Mouse (Mus musculus): ENCODE measurements around the gene Ciart. TPM values are rescaled to one million over a fixed set of nuclear protein-coding genes. Genes with fewer than 3 reads are reported as not detected.

Gene Ciart
- polyA plus RNA-seq, 1 experiment from 2014 or later, result 4.4 TPM

GRCm38 (mm10) chr3:95882816-95883425, 870 bp upstream of the Ciart start:
- Histone ChIP-seq H3K36me3 (ENCODE audit: control insufficient read depth, insufficient read depth, low read length) (no peaks in the 10 kb centered on the region), H3K27me3 (replicated peaks; ENCODE audit: control insufficient read depth, insufficient read depth, low read length) (no peaks in the 10 kb centered on the region), H3K27ac (replicated peaks; ENCODE audit: low read depth, low read length) (peak overlapping the region; percentile 44; the same call in 1 of the 2 replicates), H3K4me1 (ENCODE audit: control insufficient read depth, insufficient read depth, low read length) (peaks cover 11% of the 10 kb centered on the region; the same call in 1 of the 2 replicates), H3K9me3 (ENCODE audit: control insufficient read depth, low read length) (no peaks in the 10 kb centered on the region), H3K4me3 (ENCODE audit: low read depth, low read length) (peak overlapping the region; percentile 49), H3K9ac (ENCODE audit: low read depth, low read length) (peak overlapping the region; percentile 53), H3K4me2 (ENCODE audit: low read depth, low read length) (peak overlapping the region; percentile 93)
- ATAC-seq (ENCODE audit: low read depth) (no peak), DNase-seq (ENCODE audit: low spot score) (peak; percentile 83)
- WGBS, result 2% methylated on average over 23 of the region's 24 CpGs

- Histone ChIP-seq H3K36me3 (ENCODE audit: control insufficient read depth, insufficient read depth, low read length) (no peaks in the 10 kb centered on the region), H3K4me1 (ENCODE audit: control insufficient read depth, insufficient read depth, low read length) (peaks cover 11% of the 10 kb centered on the region; the same call in 1 of the 2 replicates), H3K27ac (replicated peaks; ENCODE audit: low read depth, low read length) (no peak overlapping the region), H3K27me3 (replicated peaks; ENCODE audit: control insufficient read depth, insufficient read depth, low read length) (no peaks in the 10 kb centered on the region), H3K9ac (ENCODE audit: low read depth, low read length) (no peak overlapping the region), H3K4me2 (ENCODE audit: low read depth, low read length) (no peak overlapping the region), H3K9me3 (ENCODE audit: control insufficient read depth, low read length) (no peaks in the 10 kb centered on the region), H3K4me3 (ENCODE audit: low read depth, low read length) (no peak overlapping the region)
- DNase-seq (ENCODE audit: low spot score) (no peak), ATAC-seq (ENCODE audit: low read depth) (no peak)
- WGBS, result 89% methylated on average over 4 of the region's 4 CpGs
Measured at GRCm38 (mm10) chr3:95879063-95879462, 3.0 kb downstream of the Ciart start.

GRCm38 (mm10) chr3:95872048-95872447, 10.0 kb downstream of the Ciart start:
- no peaks in the 10 kb centered on the region for H3K9me3 ChIP-seq (ENCODE audit: control insufficient read depth, low read length)
- ATAC-seq (ENCODE audit: low read depth) (no peak), DNase-seq (ENCODE audit: low spot score) (no peak)
- no peak overlapping the region; the same call in 1 of the 2 replicates for H3K27ac ChIP-seq (replicated peaks; ENCODE audit: low read depth, low read length)
- H3K4me1 ChIP-seq (ENCODE audit: control insufficient read depth, insufficient read depth, low read length), result peaks cover 5% of the 10 kb centered on the region
- H3K9ac ChIP-seq (ENCODE audit: low read depth, low read length), result peak overlapping the region; percentile 88
- peaks cover 25% of the 10 kb centered on the region for H3K36me3 ChIP-seq (ENCODE audit: control insufficient read depth, insufficient read depth, low read length)
- H3K4me3 ChIP-seq (ENCODE audit: low read depth, low read length), result peak overlapping the region; percentile 74
- 79% methylated on average over 7 of the region's 7 CpGs for WGBS
- no peaks in the 10 kb centered on the region for H3K27me3 ChIP-seq (replicated peaks; ENCODE audit: control insufficient read depth, insufficient read depth, low read length)
- peak overlapping the region; percentile 75 for H3K4me2 ChIP-seq (ENCODE audit: low read depth, low read length)

- WGBS, result under 1% methylated on average over 28 of the region's 33 CpGs
- ATAC-seq (ENCODE audit: low read depth) (peak; percentile 97), DNase-seq (ENCODE audit: low spot score) (peak; percentile 96)
- Histone ChIP-seq H3K36me3 (ENCODE audit: control insufficient read depth, insufficient read depth, low read length) (peaks cover 29% of the 10 kb centered on the region), H3K9ac (ENCODE audit: low read depth, low read length) (peak within 1 kb of the TSS; percentile 88), H3K9me3 (ENCODE audit: control insufficient read depth, low read length) (no peaks in the 10 kb centered on the region), H3K4me3 (ENCODE audit: low read depth, low read length) (peak within 1 kb of the TSS; percentile 74), H3K4me2 (ENCODE audit: low read depth, low read length) (peak within 1 kb of the TSS; percentile 75), H3K4me1 (ENCODE audit: control insufficient read depth, insufficient read depth, low read length) (peaks cover 5% of the 10 kb centered on the region), H3K27me3 (replicated peaks; ENCODE audit: control insufficient read depth, insufficient read depth, low read length) (no peaks in the 10 kb centered on the region), H3K27ac (replicated peaks; ENCODE audit: low read depth, low read length) (peak within 1 kb of the TSS; percentile 76)
Measured at GRCm38 (mm10) chr3:95871392-95871867, 10.6 kb downstream of the Ciart start, which contains the start of gene Mrps21. Gene Mrps21, minus strand, starts transcription at chr3:95871519.

- H3K4me1 ChIP-seq (ENCODE audit: control insufficient read depth, insufficient read depth, low read length), result peaks cover 5% of the 10 kb centered on the region
- peak overlapping the region; percentile 76 for H3K27ac ChIP-seq (replicated peaks; ENCODE audit: low read depth, low read length)
- 7% methylated on average over 15 of the region's 15 CpGs for WGBS
- peak overlapping the region; percentile 88 for H3K9ac ChIP-seq (ENCODE audit: low read depth, low read length)
- peaks cover 34% of the 10 kb centered on the region for H3K36me3 ChIP-seq (ENCODE audit: control insufficient read depth, insufficient read depth, low read length)
- peak overlapping the region; percentile 74 for H3K4me3 ChIP-seq (ENCODE audit: low read depth, low read length)
- H3K9me3 ChIP-seq (ENCODE audit: control insufficient read depth, low read length), result no peaks in the 10 kb centered on the region
- no peaks in the 10 kb centered on the region for H3K27me3 ChIP-seq (replicated peaks; ENCODE audit: control insufficient read depth, insufficient read depth, low read length)
- no peak for DNase-seq (ENCODE audit: low spot score)
- H3K4me2 ChIP-seq (ENCODE audit: low read depth, low read length), result peak overlapping the region; percentile 75
- 0 out of 2 replicates have a peak, but pooled peaks have one; percentile 9 for ATAC-seq (ENCODE audit: low read depth)
Measured at GRCm38 (mm10) chr3:95870976-95871375, 11.1 kb downstream of the Ciart start.

- WGBS, result 93% methylated on average over 2 of the region's 2 CpGs
- ATAC-seq (ENCODE audit: low read depth), result no peak
- no peak for DNase-seq (ENCODE audit: low spot score)
- H3K4me2 ChIP-seq (ENCODE audit: low read depth, low read length), result no peak overlapping the region
- peaks cover 5% of the 10 kb centered on the region for H3K4me1 ChIP-seq (ENCODE audit: control insufficient read depth, insufficient read depth, low read length)
- no peak overlapping the region for H3K27ac ChIP-seq (replicated peaks; ENCODE audit: low read depth, low read length)
- H3K9me3 ChIP-seq (ENCODE audit: control insufficient read depth, low read length), result no peaks in the 10 kb centered on the region
- no peak overlapping the region for H3K9ac ChIP-seq (ENCODE audit: low read depth, low read length)
- no peaks in the 10 kb centered on the region for H3K27me3 ChIP-seq (replicated peaks; ENCODE audit: control insufficient read depth, insufficient read depth, low read length)
- no peak overlapping the region for H3K4me3 ChIP-seq (ENCODE audit: low read depth, low read length)
- H3K36me3 ChIP-seq (ENCODE audit: control insufficient read depth, insufficient read depth, low read length), result peaks cover 60% of the 10 kb centered on the region
Measured at GRCm38 (mm10) chr3:95867408-95867807, 14.6 kb downstream of the Ciart start.

GRCm38 (mm10) chr3:95866071-95866470, 16.0 kb downstream of the Ciart start:
- 83% methylated on average over 5 of the region's 5 CpGs for WGBS
- Histone ChIP-seq H3K4me3 (ENCODE audit: low read depth, low read length) (no peak overlapping the region), H3K9me3 (ENCODE audit: control insufficient read depth, low read length) (no peaks in the 10 kb centered on the region), H3K27ac (replicated peaks; ENCODE audit: low read depth, low read length) (no peak overlapping the region), H3K27me3 (replicated peaks; ENCODE audit: control insufficient read depth, insufficient read depth, low read length) (no peaks in the 10 kb centered on the region), H3K36me3 (ENCODE audit: control insufficient read depth, insufficient read depth, low read length) (peaks cover 67% of the 10 kb centered on the region), H3K4me1 (ENCODE audit: control insufficient read depth, insufficient read depth, low read length) (no peaks in the 10 kb centered on the region), H3K4me2 (ENCODE audit: low read depth, low read length) (no peak overlapping the region), H3K9ac (ENCODE audit: low read depth, low read length) (no peak overlapping the region)
- ATAC-seq (ENCODE audit: low read depth) (no peak), DNase-seq (ENCODE audit: low spot score) (no peak)

GRCm38 (mm10) chr3:95865571-95865970, 16.5 kb downstream of the Ciart start:
- Histone ChIP-seq H3K27ac (replicated peaks; ENCODE audit: low read depth, low read length) (no peak overlapping the region), H3K9ac (ENCODE audit: low read depth, low read length) (no peak overlapping the region), H3K36me3 (ENCODE audit: control insufficient read depth, insufficient read depth, low read length) (peaks cover 67% of the 10 kb centered on the region), H3K9me3 (ENCODE audit: control insufficient read depth, low read length) (no peaks in the 10 kb centered on the region), H3K27me3 (replicated peaks; ENCODE audit: control insufficient read depth, insufficient read depth, low read length) (no peaks in the 10 kb centered on the region), H3K4me3 (ENCODE audit: low read depth, low read length) (no peak overlapping the region), H3K4me2 (ENCODE audit: low read depth, low read length) (no peak overlapping the region), H3K4me1 (ENCODE audit: control insufficient read depth, insufficient read depth, low read length) (no peaks in the 10 kb centered on the region)
- WGBS, result 88% methylated on average over 20 of the region's 20 CpGs
- no peak for DNase-seq (ENCODE audit: low spot score)
- no peak for ATAC-seq (ENCODE audit: low read depth)

- Histone ChIP-seq H3K4me2 (ENCODE audit: low read depth, low read length) (no peak overlapping the region), H3K27ac (replicated peaks; ENCODE audit: low read depth, low read length) (no peak overlapping the region), H3K4me3 (ENCODE audit: low read depth, low read length) (no peak overlapping the region), H3K9ac (ENCODE audit: low read depth, low read length) (no peak overlapping the region), H3K36me3 (ENCODE audit: control insufficient read depth, insufficient read depth, low read length) (peaks cover 67% of the 10 kb centered on the region), H3K4me1 (ENCODE audit: control insufficient read depth, insufficient read depth, low read length) (no peaks in the 10 kb centered on the region), H3K27me3 (replicated peaks; ENCODE audit: control insufficient read depth, insufficient read depth, low read length) (no peaks in the 10 kb centered on the region), H3K9me3 (ENCODE audit: control insufficient read depth, low read length) (no peaks in the 10 kb centered on the region)
- 95% methylated on average over 5 of the region's 5 CpGs for WGBS
- ATAC-seq (ENCODE audit: low read depth), result no peak
- DNase-seq (ENCODE audit: low spot score), result no peak
Measured at GRCm38 (mm10) chr3:95865050-95865449, 17.0 kb downstream of the Ciart start.

Data from embryonic facial prominence, embryonic 14.5 days (tissue).